Mouse (Mus musculus): Measurements from ENCODE around the gene Asb14. TPM values are rescaled to one million over a fixed set of nuclear protein-coding genes. Genes with fewer than 3 reads are reported as not detected.
"Not testable (repeated sequence)": the region's sequence is repeated elsewhere in the genome, so short reads cannot be mapped to it uniquely, and the experiment has no call there.

Gene Asb14
- polyA plus RNA-seq, 1 experiment from 2014 or later: 0.14 TPM

DNA sequence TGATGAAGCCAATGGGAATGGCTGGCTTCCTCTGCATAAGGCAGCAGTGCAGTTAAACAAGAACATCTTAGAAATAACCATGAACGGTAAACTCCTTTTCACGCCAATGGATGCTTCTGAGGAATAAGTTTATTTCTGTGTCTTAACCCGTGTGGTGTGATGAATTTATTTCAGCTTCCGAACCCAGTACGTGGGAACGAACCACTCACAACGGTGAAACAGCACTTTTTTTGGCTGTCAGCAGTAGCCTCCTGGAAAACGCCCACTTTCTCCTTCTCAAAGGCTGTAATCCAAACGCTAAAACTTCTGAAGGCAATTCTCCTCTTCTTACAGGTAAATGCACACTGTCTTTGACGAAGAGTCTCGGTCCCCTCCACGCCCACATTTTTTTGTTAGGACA is 6.5 kb downstream of the Asb14 start:
- H3K36me3 ChIP-seq: no peaks in the 10 kb centered on the region
- no peak overlapping the region for H3K4me2 ChIP-seq (replicated peaks)
- H3K27me3 ChIP-seq (replicated peaks): no peaks in the 10 kb centered on the region
- H3K9me3 ChIP-seq: no peaks in the 10 kb centered on the region
- H3K4me1 ChIP-seq: no peaks in the 10 kb centered on the region
- H3K9ac ChIP-seq: no peak overlapping the region
- 86% methylated on average over 12 of the region's 12 CpGs for WGBS
- no peak overlapping the region for H3K4me3 ChIP-seq
- H3K27ac ChIP-seq: no peak overlapping the region
- ATAC-seq (ENCODE audit: low FRiP score, low read depth): no peak

DNA sequence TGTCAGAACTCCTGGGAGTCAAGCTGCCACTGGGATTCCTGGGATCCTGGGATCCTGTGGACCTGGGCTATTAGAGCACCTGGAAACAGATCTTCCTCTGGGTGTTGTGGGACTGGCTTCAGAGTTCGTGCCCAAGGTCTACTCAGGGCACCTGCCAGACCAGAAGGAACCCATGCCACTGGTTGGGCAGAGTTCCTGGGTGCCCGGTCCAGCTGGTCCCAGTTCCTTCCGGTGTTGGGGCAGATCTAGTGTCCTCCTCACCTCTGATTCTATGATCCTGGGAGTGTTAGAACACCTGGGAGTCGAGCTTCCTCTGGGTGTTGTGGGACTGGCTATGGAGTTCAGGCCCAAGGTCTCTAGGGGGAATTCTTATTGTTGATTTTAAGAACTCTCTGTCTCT is 13.0 kb downstream of the Asb14 start:
- H3K27me3 ChIP-seq (replicated peaks): no peaks in the 10 kb centered on the region
- H3K9me3 ChIP-seq: no peaks in the 10 kb centered on the region
- ATAC-seq (ENCODE audit: low FRiP score, low read depth): no peak
- H3K27ac ChIP-seq: no peak overlapping the region
- no peak overlapping the region for H3K9ac ChIP-seq
- H3K4me2 ChIP-seq (replicated peaks): no peak overlapping the region
- H3K4me3 ChIP-seq: no peak overlapping the region
- no peaks in the 10 kb centered on the region for H3K4me1 ChIP-seq
- 90% methylated on average over 4 of the region's 4 CpGs for WGBS
- no peaks in the 10 kb centered on the region for H3K36me3 ChIP-seq

DNA sequence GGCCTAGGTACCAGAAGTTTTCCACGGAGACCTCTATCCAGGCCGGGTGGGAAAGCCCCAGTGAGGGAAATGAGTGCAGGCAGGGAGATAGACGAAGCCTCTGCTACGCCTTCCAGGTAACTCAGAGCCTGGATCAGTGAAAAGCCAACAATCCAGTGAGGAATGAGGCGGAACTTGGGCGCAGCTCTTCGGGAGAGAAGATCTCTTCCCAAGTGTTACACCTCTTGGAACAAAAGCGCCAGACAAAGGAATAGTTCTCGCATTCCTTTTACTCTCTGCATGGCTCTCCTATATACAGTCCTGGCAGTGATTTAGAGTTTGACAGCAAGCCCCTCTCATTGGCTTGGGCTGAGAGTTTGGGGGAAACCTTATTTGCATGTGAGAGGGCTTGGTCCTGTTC is 16.1 kb downstream of the Asb14 start:
- ATAC-seq (ENCODE audit: low FRiP score, low read depth); H3K4me3 ChIP-seq; H3K9ac ChIP-seq; H3K4me1 ChIP-seq; H3K9me3 ChIP-seq; H3K36me3 ChIP-seq; H3K27ac ChIP-seq; H3K27me3 ChIP-seq (replicated peaks); H3K4me2 ChIP-seq (replicated peaks): not testable (repeated sequence)
- 38% methylated on average over 9 of the region's 9 CpGs for WGBS

DNA sequence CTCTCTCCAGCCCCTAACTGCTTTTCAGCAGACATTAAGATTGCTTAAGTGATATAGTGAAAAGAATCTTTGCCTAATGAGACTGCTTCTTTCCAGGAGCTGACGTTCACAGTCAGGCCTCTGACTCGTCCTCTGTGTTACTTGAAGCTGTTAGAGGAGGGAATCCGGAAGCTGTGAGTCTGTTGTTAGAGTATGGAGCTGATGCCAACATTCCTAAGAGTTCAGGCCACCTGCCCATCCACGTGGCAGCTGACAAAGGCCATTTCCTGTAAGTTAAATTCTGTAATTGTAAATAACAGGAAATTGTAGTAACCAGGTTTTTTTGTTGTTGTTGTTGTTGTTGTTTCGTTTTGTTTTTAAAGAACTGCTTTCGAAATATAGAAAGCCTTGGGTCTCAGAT is 16.8 kb downstream of the Asb14 start:
- no peak for ATAC-seq (ENCODE audit: low FRiP score, low read depth)
- Histone ChIP-seq H3K36me3 (no peaks in the 10 kb centered on the region), H3K4me2 (replicated peaks) (no peak overlapping the region), H3K27me3 (replicated peaks) (no peaks in the 10 kb centered on the region), H3K4me1 (0 out of 2 replicates have a peak, but pooled peaks cover 6% of the 10 kb centered on the region), H3K9ac (no peak overlapping the region), H3K27ac (no peak overlapping the region), H3K9me3 (no peaks in the 10 kb centered on the region), H3K4me3 (no peak overlapping the region)
- 77% methylated on average over 6 of the region's 6 CpGs for WGBS

DNA sequence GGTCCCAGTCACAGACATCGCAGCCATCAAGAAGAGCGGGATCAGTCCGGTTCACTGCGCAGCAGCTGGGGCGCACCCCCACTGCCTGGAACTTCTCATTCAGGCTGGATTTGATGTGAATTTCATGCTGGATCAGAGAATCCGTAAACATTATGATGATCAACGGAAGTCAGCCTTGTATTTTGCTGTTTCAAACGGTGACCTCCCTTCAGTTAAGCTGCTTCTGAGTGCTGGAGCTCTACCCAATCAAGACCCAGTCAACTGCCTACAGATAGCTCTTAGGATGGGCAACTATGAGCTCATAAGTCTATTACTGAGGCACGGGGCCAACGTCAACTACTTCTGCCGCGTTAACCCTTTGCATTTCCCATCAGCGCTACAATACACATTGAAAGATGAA is 17.5 kb downstream of the Asb14 start:
- H3K27ac ChIP-seq: no peak overlapping the region
- 0 out of 2 replicates have a peak, but pooled peaks cover 6% of the 10 kb centered on the region for H3K4me1 ChIP-seq
- H3K9me3 ChIP-seq: no peaks in the 10 kb centered on the region
- H3K4me2 ChIP-seq (replicated peaks): no peak overlapping the region
- no peak for ATAC-seq (ENCODE audit: low FRiP score, low read depth)
- no peaks in the 10 kb centered on the region for H3K36me3 ChIP-seq
- WGBS: 92% methylated on average over 13 of the region's 13 CpGs
- H3K9ac ChIP-seq: no peak overlapping the region
- no peak overlapping the region for H3K4me3 ChIP-seq
- no peaks in the 10 kb centered on the region for H3K27me3 ChIP-seq (replicated peaks)

DNA sequence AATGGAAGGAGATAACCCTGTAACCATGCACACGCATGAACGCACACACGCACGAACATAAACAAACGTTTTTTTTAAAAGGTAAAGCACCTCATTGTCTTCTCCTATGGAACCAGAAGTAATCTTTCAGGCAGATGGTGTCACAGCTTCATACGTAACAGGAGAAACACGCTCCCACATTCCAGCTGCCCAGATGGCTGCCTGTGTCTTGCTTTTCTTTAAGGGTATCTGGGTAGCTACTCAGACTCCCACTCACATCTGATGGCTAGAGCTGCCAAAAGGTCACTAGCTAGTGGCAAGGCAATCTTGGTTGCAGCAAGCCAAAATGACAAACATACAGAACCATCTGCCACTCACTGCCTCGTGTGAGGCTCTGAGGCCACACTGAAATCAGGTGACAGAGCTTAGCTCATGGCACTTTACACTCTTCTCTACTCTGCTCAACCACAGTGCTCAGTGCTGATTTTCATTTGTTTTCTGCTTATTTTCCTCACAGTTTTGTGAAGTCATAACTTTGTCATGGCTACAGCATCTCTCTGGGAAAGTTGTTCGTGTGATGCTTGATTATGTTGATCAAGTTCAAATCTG is 19.4 kb downstream of the Asb14 start:
- H3K4me3 ChIP-seq: no peak overlapping the region
- no peak overlapping the region for H3K27ac ChIP-seq
- H3K9me3 ChIP-seq: no peaks in the 10 kb centered on the region
- H3K4me2 ChIP-seq (replicated peaks): no peak overlapping the region
- 0 out of 2 replicates have a peak, but pooled peaks cover 6% of the 10 kb centered on the region for H3K4me1 ChIP-seq
- H3K27me3 ChIP-seq (replicated peaks): no peaks in the 10 kb centered on the region
- peaks cover 3% of the 10 kb centered on the region; the same call in 1 of the 2 replicates for H3K36me3 ChIP-seq
- 60% methylated on average over 9 of the region's 9 CpGs for WGBS
- no peak overlapping the region for H3K9ac ChIP-seq
- no peak for ATAC-seq (ENCODE audit: low FRiP score, low read depth)

DNA sequence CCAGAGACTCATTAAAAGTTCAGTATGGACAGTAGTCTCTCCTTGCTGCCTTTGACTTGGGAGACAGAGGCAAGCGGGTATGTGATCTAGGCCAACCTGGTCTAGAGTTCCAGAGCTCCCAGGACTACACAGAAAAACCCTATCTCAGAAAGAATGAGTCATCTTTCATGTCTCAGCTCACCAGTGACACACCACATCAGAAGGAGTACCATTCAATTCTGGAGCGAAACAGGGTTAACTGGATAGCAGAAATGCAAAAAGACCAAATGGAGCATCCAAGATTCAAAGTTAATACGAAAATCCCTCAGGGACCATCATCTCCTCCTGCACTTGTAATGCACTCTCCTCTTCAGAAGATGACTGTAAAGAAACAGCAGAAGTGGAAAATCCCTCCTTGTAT is 25.0 kb downstream of the Asb14 start:
- Histone ChIP-seq H3K9me3 (no peaks in the 10 kb centered on the region), H3K4me1 (no peaks in the 10 kb centered on the region), H3K27me3 (replicated peaks) (no peaks in the 10 kb centered on the region), H3K9ac (no peak overlapping the region), H3K4me2 (replicated peaks) (no peak overlapping the region), H3K4me3 (no peak overlapping the region), H3K36me3 (peaks cover 28% of the 10 kb centered on the region), H3K27ac (no peak overlapping the region)
- WGBS: 95% methylated on average over 3 of the region's 3 CpGs
- no peak for ATAC-seq (ENCODE audit: low FRiP score, low read depth)

DNA sequence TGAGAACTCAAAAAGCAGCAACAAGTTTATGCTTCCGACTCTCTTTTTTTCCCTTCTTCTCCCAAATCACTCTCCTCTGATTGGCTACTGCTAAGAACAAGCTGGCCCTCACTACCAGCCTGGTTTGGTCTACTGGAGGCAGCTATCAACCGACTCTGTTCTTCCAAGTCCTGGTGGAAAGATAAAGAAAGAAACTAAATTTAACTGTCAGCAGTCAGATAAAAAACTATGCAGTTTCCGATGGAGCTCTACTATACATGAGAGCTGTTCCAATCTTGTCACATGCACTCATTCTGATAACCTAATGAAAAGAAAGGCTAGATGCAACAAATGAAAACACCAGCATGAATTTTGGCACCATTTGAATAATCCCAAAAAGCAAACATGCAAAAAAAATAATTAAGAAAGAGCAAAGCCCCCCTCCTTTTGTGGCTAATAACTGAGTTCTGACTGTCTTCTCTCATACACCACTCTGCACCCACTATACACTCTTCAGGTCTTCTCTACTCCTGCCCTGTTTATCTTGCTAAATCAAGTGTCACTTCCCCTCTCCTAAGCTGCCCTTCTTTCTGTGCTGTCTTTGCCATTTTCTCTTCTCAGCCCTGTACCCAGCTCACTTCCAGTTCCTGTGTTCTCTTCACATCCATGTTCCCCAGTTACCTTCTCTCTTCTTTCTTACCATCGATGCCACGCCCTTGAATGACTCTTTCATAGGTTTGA is 29.5 kb downstream of the Asb14 start:
- Histone ChIP-seq H3K9ac (no peak overlapping the region), H3K27ac (no peak overlapping the region), H3K4me3 (no peak overlapping the region), H3K9me3 (no peaks in the 10 kb centered on the region), H3K4me2 (replicated peaks) (no peak overlapping the region), H3K27me3 (replicated peaks) (no peaks in the 10 kb centered on the region), H3K36me3 (peaks cover 44% of the 10 kb centered on the region), H3K4me1 (no peaks in the 10 kb centered on the region)
- 93% methylated on average over 5 of the region's 5 CpGs for WGBS
- no peak for ATAC-seq (ENCODE audit: low FRiP score, low read depth)

DNA sequence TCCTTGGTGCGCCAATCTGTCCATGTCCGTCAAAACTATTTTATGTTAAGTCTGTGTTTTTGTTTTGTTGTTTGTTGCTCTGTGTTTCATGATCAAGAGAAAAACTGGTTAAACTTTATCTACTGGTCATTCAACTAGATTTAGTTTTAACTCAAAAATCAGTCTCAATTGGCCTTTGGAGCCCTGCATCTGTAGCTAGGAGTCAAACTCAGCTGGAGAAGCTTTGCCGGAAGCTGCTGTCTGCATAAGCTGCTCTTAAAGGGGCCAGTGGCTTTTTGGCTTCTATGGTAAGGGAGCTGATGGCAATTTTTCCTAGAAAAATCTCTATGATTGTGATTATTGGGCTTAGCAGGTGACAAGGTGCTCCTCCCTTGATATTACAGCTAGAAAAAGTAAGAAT is 40.5 kb downstream of the Asb14 start:
- 90% methylated on average over 3 of the region's 3 CpGs for WGBS
- no peaks in the 10 kb centered on the region for H3K4me1 ChIP-seq
- H3K9me3 ChIP-seq: no peaks in the 10 kb centered on the region
- H3K27me3 ChIP-seq (replicated peaks): no peaks in the 10 kb centered on the region
- no peak overlapping the region for H3K9ac ChIP-seq
- H3K27ac ChIP-seq: no peak overlapping the region
- H3K36me3 ChIP-seq: peaks cover 15% of the 10 kb centered on the region
- ATAC-seq (ENCODE audit: low FRiP score, low read depth): no peak
- H3K4me3 ChIP-seq: no peak overlapping the region
- no peak overlapping the region for H3K4me2 ChIP-seq (replicated peaks)

DNA sequence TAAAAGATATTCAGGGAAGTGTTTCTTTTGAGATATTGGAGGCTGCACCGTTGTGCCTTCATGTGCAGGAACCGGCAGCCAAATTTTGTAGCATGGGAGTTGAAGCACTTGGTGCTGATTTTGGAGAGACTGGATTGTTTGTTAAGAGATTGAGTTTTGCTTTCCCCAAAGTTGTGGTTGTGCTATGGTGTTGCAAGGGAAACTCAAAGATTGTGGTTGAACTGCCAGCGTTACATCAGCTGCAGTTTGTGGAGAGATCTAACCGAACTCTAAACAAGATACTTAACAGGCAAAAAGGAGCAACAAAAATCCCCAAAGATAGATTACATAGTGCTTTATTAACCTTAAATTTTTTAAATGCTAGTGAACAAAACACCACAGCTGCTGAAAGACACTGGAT is 41.2 kb downstream of the Asb14 start:
- WGBS: 91% methylated on average over 4 of the region's 4 CpGs
- H3K27ac ChIP-seq: no peak overlapping the region
- H3K9ac ChIP-seq: no peak overlapping the region

DNA sequence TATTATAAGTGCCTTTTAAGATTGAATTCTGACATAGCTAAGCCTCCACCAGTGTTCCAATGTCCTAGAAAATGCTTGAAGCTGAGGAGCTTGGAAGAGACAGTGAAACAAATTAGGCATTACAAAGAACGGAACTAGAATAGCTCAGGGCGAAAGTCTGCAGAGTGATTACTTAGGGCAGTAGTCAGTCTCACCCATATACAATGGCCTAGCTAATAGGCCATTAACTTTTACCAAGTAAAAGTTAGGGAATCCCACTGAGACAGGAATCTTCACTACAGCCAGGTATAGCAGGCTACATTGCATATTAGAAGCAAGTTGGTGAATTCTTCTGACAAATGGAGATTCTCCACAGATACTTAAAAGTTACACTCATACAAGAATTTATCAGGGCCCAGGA is 61.8 kb downstream of the Asb14 start:
- not testable (repeated sequence) for H3K4me3 ChIP-seq; H3K27me3 ChIP-seq (replicated peaks); H3K9me3 ChIP-seq; H3K9ac ChIP-seq; ATAC-seq (ENCODE audit: low FRiP score, low read depth); H3K4me2 ChIP-seq (replicated peaks); H3K4me1 ChIP-seq; H3K27ac ChIP-seq
- H3K36me3 ChIP-seq: peaks cover 11% of the 10 kb centered on the region
- 32% methylated on average over 2 of the region's 2 CpGs for WGBS

More for the DNA sequence above, 41.2 kb downstream of the Asb14 start:
- H3K9me3 ChIP-seq: no peaks in the 10 kb centered on the region
- no peak for ATAC-seq (ENCODE audit: low FRiP score, low read depth)
- no peak overlapping the region for H3K4me2 ChIP-seq (replicated peaks)
- H3K27me3 ChIP-seq (replicated peaks): no peaks in the 10 kb centered on the region
- no peak overlapping the region for H3K4me3 ChIP-seq
- H3K4me1 ChIP-seq: no peaks in the 10 kb centered on the region
- peaks cover 18% of the 10 kb centered on the region for H3K36me3 ChIP-seq

DNA sequence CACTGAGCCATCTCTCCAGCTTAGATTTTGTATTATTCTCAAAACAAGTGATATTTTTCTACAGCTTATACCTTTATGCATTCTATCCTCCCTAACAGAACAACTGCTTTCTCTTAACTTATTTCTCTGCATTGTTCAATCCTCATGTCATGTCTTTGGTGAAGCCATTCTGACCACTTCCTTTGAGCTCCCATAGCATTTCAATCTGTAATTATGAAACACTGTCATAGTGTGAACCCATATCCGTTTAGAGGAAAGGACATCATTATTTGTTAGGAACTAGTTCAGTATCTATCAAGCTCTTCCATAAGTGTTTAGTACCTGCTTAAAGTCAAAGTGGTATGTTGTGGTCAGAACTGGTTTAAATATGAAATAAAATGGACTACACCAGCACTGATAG is 66.2 kb downstream of the Asb14 start:
- H3K27ac ChIP-seq: no peak overlapping the region
- no peak overlapping the region for H3K9ac ChIP-seq
- ATAC-seq (ENCODE audit: low FRiP score, low read depth): no peak
- no peak overlapping the region for H3K4me2 ChIP-seq (replicated peaks)
- H3K9me3 ChIP-seq: no peaks in the 10 kb centered on the region
- no peaks in the 10 kb centered on the region for H3K4me1 ChIP-seq
- WGBS: 89% methylated on average over 1 of the region's 1 CpGs
- peaks cover 7% of the 10 kb centered on the region; the same call in 1 of the 2 replicates for H3K36me3 ChIP-seq
- H3K27me3 ChIP-seq (replicated peaks): no peaks in the 10 kb centered on the region
- no peak overlapping the region for H3K4me3 ChIP-seq

Data from neural tube, embryonic 12.5 days (tissue).